Mouse (Mus musculus) forebrain, embryonic 14.5 days (tissue): ENCODE results near the gene Hjurp. TPM values are rescaled to one million over a fixed set of nuclear protein-coding genes. Genes with fewer than 3 reads are reported as not detected.

Experiments
- ATAC-seq: fragments of 200-750 bp; cut with Nextera tagmentation; 2 replicates; pipeline ENCODE4 v1.8.0; 2017; ENCODE audit warnings: mild to moderate bottlenecking, moderate library complexity
- DNase-seq: peaks from one replicate; pipeline ENCODE4 v3.0.0-alpha.2; 2015; ENCODE audit warnings: low spot score
- H3K27ac ChIP-seq: fragments of 300-500 bp; sonication (generic); 2 replicates; pipeline ENCODE4 v1.5.1; 2014; ENCODE audit warnings: low read depth, mild to moderate bottlenecking, control low read depth, low read length, moderate library complexity
- H3K27me3 ChIP-seq: fragments of 300-500 bp; sonication (generic); replicated peaks from 2 replicates; pipeline ENCODE4 v1.6.1; 2014; ENCODE audit warnings: low read length, control low read depth, mixed read lengths; ENCODE audit not compliant: control insufficient read depth, insufficient read depth
- H3K36me3 ChIP-seq: fragments of 300-500 bp; sonication (generic); 2 replicates; pipeline ENCODE4 v1.6.1; 2014; ENCODE audit warnings: low read length, control low read depth; ENCODE audit not compliant: control insufficient read depth, insufficient read depth
- H3K4me1 ChIP-seq: fragments of 300-500 bp; sonication (generic); 2 replicates; pipeline ENCODE4 v1.6.1; 2014; ENCODE audit warnings: antibody characterized with exemption, low read length, control low read depth; ENCODE audit not compliant: control insufficient read depth, insufficient read depth
- H3K4me2 ChIP-seq: fragments of 300-500 bp; sonication (generic); 2 replicates; pipeline ENCODE4 v1.6.1; 2014; ENCODE audit warnings: mild to moderate bottlenecking, control low read depth, low read length
- H3K4me3 ChIP-seq: fragments of 300-500 bp; sonication (generic); 2 replicates; pipeline ENCODE4 v1.5.1; 2014; ENCODE audit warnings: low read depth, low read length, control low read depth
- H3K9ac ChIP-seq: fragments of 300-500 bp; sonication (generic); 2 replicates; pipeline ENCODE4 v1.6.1; 2014; ENCODE audit warnings: mild to moderate bottlenecking, low read length, control low read depth, moderate library complexity
- H3K9me3 ChIP-seq: fragments of 300-500 bp; sonication (generic); replicated peaks from 2 replicates; pipeline ENCODE4 v1.6.1; 2016; ENCODE audit warnings: low read length, control low read depth, mixed read lengths; ENCODE audit not compliant: control insufficient read depth
- WGBS: fragments of 180-500 bp; shearing (Covaris S2); extraction: QIAGEN DNeasy Blood & Tissue Kit; methylation state at CpG from one replicate; pipeline ENCODE4 v1.1.7; 2014; 5-methylcytosine and 5-hydroxymethylcytosine counted together
- polyA plus RNA-seq: library from polyadenylated mRNA; unstranded; fragments of >200 nt; fragmentation: Nextera tagmentation; extraction: Ambion mirVana; gene quantifications from 2 replicates; pipeline ENCODE4 v1.2.1, GENCODE M21; 2014

Hjurp gene
- polyA plus RNA-seq, 1 experiment from 2014 or later: 64.5 TPM

- ATAC-seq (no peak), DNase-seq (peak; percentile 10)
- H3K36me3 ChIP-seq: no peaks in the 10 kb centered on the region
- 77% methylated on average over 1 of the region's 1 CpGs for WGBS
- no peak overlapping the region for H3K4me3 ChIP-seq
- H3K27ac ChIP-seq: no peak overlapping the region
- H3K4me1 ChIP-seq: no peaks in the 10 kb centered on the region
- H3K27me3 ChIP-seq: no peaks in the 10 kb centered on the region
- no peak overlapping the region for H3K9ac ChIP-seq
- peaks cover 51% of the 10 kb centered on the region for H3K9me3 ChIP-seq
- H3K4me2 ChIP-seq: no peak overlapping the region
Observed at GRCm38 (mm10) chr1:88213061-88213460, 64.4 kb downstream of the Hjurp start.

Other genes with a start within 250 kb of the Hjurp start
- not detected in 2 replicates for gene Ugt1a10, start 222.2 kb downstream of the Hjurp start, polyA plus RNA-seq
- not detected in 2 replicates for gene Ugt1a9, start 206.8 kb downstream of the Hjurp start, polyA plus RNA-seq
- gene Ugt1a8, start 189.8 kb downstream of the Hjurp start, polyA plus RNA-seq: not detected in 2 replicates
- 0.36 and 1.3 TPM in 2 replicates for gene Ugt1a7c, start 182.6 kb downstream of the Hjurp start, polyA plus RNA-seq
- gene Ugt1a6b, start 174.4 kb downstream of the Hjurp start, polyA plus RNA-seq: 2.0 and 2.3 TPM in 2 replicates
- 2.3 and 3.6 TPM in 2 replicates for gene Ugt1a6a, start 142.8 kb downstream of the Hjurp start, polyA plus RNA-seq
- gene Ugt1a5, start 111.6 kb downstream of the Hjurp start, polyA plus RNA-seq: not detected in 2 replicates
- not detected in 2 replicates for gene Ugt1a2, start 77.0 kb downstream of the Hjurp start, polyA plus RNA-seq
- gene Dnajb3, start 71.9 kb downstream of the Hjurp start, polyA plus RNA-seq: 11.8 and 14.4 TPM in 2 replicates
- gene Ugt1a1, start 65.7 kb downstream of the Hjurp start, polyA plus RNA-seq: not detected in 2 replicates
- gene Mroh2a, start 50.6 kb downstream of the Hjurp start, polyA plus RNA-seq: 1.3 and 1.7 TPM in 2 replicates
- not detected in 2 replicates for gene Trpm8, start within 50 bp of the Hjurp start, polyA plus RNA-seq
- gene Spp2, start 129.3 kb upstream of the Hjurp start, polyA plus RNA-seq: 0.32 and 0.38 TPM in 2 replicates
- not detected in 2 replicates for gene Glrp1, start 232.4 kb upstream of the Hjurp start, polyA plus RNA-seq